Mouse (Mus musculus): Measurements from ENCODE around the gene Gm8279. TPM values are rescaled to one million over a fixed set of nuclear protein-coding genes. Genes with fewer than 3 reads are reported as not detected.
"Not testable (repeated sequence)": the region's sequence is repeated elsewhere in the genome, so short reads cannot be mapped to it uniquely, and the experiment has no call there.

Gene Gm8279
- polyA plus RNA-seq (2014; fragmentation: Nextera tagmentation; extraction: Ambion mirVana): not detected in 2 replicates

DNA sequence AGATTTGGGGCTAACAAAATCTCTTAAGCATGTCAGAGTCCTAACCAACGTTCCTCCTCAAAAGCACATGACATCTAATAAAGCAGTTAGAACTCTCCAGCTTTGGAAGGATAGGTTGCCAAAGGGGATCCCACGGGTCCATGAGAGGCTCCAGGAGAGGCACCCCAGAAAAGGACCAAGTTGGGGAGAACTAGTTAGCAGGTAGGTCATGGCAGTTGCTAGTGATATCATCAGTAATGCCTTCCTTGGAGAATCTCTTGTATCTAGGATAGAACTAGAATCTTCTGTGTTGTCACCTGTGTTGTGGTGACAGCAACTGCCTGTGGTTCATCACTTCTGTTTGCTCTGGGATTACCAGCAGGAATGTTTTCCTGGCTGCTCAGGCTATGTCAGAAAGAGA is at the start of gene Gm8279:
Gene Gm8279 (plus strand): TSS at position 301 of the 400 bp plus-strand sequence.
- not testable (repeated sequence) for H3K9ac ChIP-seq; H3K27ac ChIP-seq (ENCODE audit: low read depth); H3K27me3 ChIP-seq (ENCODE audit: insufficient read depth, low read length); H3K9me3 ChIP-seq (ENCODE audit: low read depth, low read length); H3K4me3 ChIP-seq (ENCODE audit: low read depth, low read length); DNase-seq; H3K36me3 ChIP-seq (ENCODE audit: insufficient read depth); H3K4me2 ChIP-seq; H3K4me1 ChIP-seq (ENCODE audit: insufficient read depth); ATAC-seq (ENCODE audit: insufficient read depth)
- 67% methylated on average over 2 of the region's 2 CpGs for WGBS

DNA sequence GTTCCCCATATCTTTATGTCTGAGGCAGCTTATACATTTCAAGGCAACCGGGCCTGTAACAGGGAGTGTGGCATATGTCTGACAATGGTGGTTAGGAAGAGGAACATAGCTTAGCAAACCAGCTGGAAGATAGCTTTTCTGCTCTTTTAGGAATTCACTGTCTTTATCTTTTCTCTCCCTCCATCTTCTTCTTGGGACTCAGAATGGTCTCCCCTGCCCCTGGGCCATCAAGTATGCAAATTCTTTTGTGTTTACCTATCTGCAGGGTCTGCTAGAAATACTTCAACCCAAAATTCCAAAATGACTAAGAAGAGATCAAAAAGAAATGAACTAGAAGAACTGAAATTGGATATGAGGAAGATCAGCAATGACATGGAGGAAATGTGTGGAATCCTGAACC is 32.9 kb downstream of the Gm8279 start, which contains the start of gene Gm3317:
Gene Gm3317 (plus strand): TSS at position 301 of the 400 bp plus-strand sequence.
- not testable (repeated sequence) for H3K4me2 ChIP-seq; ATAC-seq (ENCODE audit: insufficient read depth); H3K9me3 ChIP-seq (ENCODE audit: low read depth, low read length); H3K9ac ChIP-seq; H3K27me3 ChIP-seq (ENCODE audit: insufficient read depth, low read length); H3K4me3 ChIP-seq (ENCODE audit: low read depth, low read length); H3K4me1 ChIP-seq (ENCODE audit: insufficient read depth); DNase-seq; H3K36me3 ChIP-seq (ENCODE audit: insufficient read depth); H3K27ac ChIP-seq (ENCODE audit: low read depth)
- no CpG with 5 or more reads among the region's 1 CpGs for WGBS

DNA sequence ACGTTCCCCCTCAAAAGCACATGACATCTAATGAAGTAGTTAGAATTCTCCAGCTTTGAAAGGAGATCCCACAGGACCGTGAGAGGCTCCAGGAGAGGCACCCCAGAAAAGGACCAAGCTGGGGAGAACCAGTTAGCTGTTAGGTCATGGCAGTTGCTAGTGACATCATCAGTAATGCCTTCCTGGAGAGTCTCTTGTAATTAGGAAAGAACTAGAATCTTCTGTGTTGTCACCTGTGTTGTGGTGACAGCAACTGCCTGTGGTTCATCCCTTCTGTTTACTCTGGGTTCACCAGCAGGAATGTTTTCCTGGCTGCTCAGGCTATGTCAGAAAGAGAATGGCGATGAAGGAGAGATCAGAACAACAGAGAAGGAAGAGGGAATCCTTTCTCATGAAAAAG is 54.2 kb downstream of the Gm8279 start, which contains the start of gene Gm8271:
Gene Gm8271 (plus strand): TSS at position 301 of the 400 bp plus-strand sequence.
- not testable (repeated sequence) for ATAC-seq (ENCODE audit: insufficient read depth); H3K36me3 ChIP-seq (ENCODE audit: insufficient read depth); H3K9ac ChIP-seq; H3K27me3 ChIP-seq (ENCODE audit: insufficient read depth, low read length); H3K4me1 ChIP-seq (ENCODE audit: insufficient read depth); H3K27ac ChIP-seq (ENCODE audit: low read depth); H3K9me3 ChIP-seq (ENCODE audit: low read depth, low read length); H3K4me3 ChIP-seq (ENCODE audit: low read depth, low read length); DNase-seq; H3K4me2 ChIP-seq
- WGBS: no CpG with 5 or more reads among the region's 3 CpGs

Other genes starting within 250 kb of the Gm8279 start
- not detected in 2 replicates for gene Gm3278, start 239.1 kb upstream of the Gm8279 start, polyA plus RNA-seq (2014; fragmentation: Nextera tagmentation; extraction: Ambion mirVana)
- gene Gm8297, start 147.6 kb upstream of the Gm8279 start, polyA plus RNA-seq (2014; fragmentation: Nextera tagmentation; extraction: Ambion mirVana): not detected in 2 replicates
- not detected in 2 replicates for gene Gm3298, start 115.6 kb upstream of the Gm8279 start, polyA plus RNA-seq (2014; fragmentation: Nextera tagmentation; extraction: Ambion mirVana)
- not detected in 2 replicates for gene 4930555G01Rik, start 80.9 kb upstream of the Gm8279 start, polyA plus RNA-seq (2014; fragmentation: Nextera tagmentation; extraction: Ambion mirVana)
- gene Gm8281, start 60.5 kb upstream of the Gm8279 start, polyA plus RNA-seq (2014; fragmentation: Nextera tagmentation; extraction: Ambion mirVana): 1.5 and 3.0 TPM in 2 replicates
- gene Gm3317, start 33.0 kb downstream of the Gm8279 start, polyA plus RNA-seq (2014; fragmentation: Nextera tagmentation; extraction: Ambion mirVana): not detected in 2 replicates
- gene Gm8271, start 54.3 kb downstream of the Gm8279 start, polyA plus RNA-seq (2014; fragmentation: Nextera tagmentation; extraction: Ambion mirVana): not detected in 2 replicates
- not detected in 2 replicates for gene Gm3526, start 129.1 kb downstream of the Gm8279 start, polyA plus RNA-seq (2014; fragmentation: Nextera tagmentation; extraction: Ambion mirVana)
- not detected in 2 replicates for gene Gm3542, start 203.4 kb downstream of the Gm8279 start, polyA plus RNA-seq (2014; fragmentation: Nextera tagmentation; extraction: Ambion mirVana)

All from lung, embryonic 14.5 days (tissue).